Mouse (Mus musculus) c-Kit-positive CD71-positive TER-119-negative erythroid progenitor cells, embryonic 14.5 days (primary cell): ENCODE results near the gene Slc37a3.

Experiments used
- DNase-seq: peaks from one replicate; pipeline ENCODE4 v3.0.0-alpha.2; 2013; ENCODE audit warnings: low read depth

Slc37a3 gene

DNA sequence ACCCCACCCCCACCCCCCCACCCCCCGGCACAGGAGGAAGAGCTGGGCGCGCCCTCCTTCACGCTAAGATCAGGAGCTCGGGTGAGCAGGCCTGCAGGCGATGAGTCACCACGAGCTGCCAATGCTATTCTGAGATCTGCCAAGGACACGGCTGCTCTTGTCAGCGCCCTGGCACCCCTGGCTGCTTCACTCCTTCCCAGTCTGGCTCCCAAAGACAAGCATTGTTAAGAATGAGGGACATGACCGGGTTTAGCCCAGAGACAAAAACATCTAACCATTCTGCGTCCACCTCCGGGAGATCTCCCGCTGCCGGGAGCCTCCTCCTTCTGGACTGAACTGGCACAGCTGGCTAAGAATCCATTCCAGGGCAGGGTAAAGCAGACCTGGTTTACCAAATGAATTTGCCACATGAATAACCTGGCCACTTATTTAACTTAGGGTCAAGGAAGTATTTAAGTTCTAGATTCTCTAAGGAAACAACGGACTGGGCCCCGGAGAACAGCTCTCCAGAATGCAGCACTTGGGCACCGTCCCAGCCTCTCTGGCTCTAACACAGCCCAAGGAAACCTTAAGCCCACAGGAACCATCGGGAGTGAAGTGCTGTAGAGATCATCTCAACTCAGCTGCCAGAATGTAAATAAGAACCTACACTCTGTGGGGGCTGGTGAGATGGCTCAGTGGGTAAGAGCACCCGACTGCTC lies 58.3 kb downstream of the Slc37a3 start:
- DNase-seq: no peak

GRCm38 (mm10) chr6:39318631-39319010 lies 58.9 kb downstream of the Slc37a3 start:
- DNase-seq: no peak

DNA sequence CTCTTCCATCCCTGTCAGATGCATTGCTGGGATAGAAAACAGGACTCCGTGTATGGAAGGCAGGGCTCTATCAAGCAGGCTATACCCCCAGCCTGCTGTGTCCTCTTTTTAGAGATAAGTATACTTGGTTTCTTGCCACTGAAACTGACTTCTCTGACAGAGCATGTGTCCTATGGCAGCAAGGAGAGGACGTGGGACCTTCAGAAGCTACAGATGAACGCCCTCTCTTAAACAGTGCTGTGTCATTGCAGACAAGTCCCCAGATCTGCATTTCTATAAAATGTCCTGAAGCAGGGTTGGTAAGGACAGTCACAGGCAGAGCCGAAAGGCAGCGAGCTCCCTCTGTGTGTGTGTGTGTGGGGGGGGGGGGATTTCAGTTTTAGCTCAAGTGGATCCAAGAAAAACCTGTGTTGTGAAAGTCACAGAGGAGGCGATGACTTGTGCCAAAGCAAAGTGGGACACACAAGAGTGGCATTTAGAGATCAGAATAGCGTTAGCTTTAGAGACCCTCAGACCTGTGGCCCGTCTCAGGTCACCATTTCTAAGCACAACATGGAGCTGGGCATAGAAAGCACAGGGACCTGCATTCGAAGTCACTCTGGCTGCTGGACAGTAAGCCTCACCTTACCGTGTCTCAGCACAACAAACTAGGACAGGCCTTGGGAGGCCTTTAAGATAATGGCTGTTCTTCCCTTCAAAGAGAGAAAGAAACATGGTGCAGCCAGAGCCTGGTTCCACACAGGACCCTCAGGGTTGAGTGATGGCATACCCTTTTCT lies 59.4 kb downstream of the Slc37a3 start:
- no peak for DNase-seq

DNA sequence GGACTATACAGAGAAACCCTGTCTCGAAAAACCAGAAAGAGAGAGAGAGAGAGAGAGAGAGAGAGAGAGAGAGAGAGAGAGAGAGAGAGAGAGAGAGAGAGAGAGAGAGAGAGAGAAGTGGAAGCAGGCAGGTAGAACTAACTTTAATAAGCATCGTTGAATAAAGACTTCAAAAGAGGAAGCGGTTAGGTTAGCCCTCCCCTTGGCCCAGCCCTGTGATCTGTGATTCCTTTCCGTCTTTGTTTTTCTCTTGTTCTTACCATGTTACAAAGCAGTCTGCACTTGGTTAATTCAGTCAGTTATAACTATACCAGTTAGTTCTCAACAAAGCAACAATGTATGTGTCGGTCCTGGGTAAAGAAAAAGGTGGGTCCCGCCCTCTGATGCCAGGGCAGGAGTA lies 61.4 kb downstream of the Slc37a3 start:
- DNase-seq: no peak

DNA sequence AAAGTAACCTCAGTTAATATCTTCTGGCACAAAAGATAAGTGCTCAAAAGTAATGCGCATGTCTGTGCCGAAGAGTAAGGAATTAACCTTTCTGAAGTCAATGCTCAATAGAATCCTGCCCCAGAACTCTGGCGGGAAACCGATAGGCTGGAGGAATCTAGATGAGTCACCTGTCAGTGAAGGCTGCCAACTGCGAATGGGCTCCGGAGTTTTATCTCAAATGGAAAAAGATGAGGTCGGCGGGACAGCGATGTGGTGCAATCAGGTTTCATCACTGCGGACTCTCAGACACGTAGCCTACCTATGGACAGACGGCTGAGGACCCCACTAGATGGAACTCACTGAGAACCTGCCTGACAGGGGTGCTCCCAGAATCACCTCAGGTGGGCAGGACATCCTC lies 63.0 kb downstream of the Slc37a3 start:
- no peak for DNase-seq

DNA sequence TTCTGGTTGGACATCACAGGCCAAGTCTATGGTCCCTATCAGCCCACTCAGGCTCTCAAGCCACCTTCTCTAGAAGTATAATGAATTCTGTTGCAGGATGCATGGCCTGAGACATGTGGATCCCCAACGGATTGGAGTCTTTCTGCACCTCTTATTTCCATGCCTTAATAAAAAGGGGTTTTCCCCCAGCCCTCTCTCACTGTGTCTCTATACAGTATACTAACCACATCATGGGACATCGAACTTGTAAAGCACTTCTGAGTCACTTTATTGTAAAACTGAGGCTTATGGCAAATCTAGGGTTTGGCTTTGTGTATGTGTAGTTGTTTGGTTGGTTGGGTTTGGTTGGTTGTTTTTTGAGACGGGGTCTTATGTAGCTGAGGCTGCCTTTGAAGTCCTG lies 65.7 kb downstream of the Slc37a3 start:
- DNase-seq: no peak

- no peak for DNase-seq
Measured at GRCm38 (mm10) chr6:39304371-39304874, 73.1 kb downstream of the Slc37a3 start.

GRCm38 (mm10) chr6:39301484-39301883 lies 76.0 kb downstream of the Slc37a3 start:
- DNase-seq: peak; percentile 15

GRCm38 (mm10) chr6:39297079-39297478 lies 80.4 kb downstream of the Slc37a3 start:
- no peak for DNase-seq

DNA sequence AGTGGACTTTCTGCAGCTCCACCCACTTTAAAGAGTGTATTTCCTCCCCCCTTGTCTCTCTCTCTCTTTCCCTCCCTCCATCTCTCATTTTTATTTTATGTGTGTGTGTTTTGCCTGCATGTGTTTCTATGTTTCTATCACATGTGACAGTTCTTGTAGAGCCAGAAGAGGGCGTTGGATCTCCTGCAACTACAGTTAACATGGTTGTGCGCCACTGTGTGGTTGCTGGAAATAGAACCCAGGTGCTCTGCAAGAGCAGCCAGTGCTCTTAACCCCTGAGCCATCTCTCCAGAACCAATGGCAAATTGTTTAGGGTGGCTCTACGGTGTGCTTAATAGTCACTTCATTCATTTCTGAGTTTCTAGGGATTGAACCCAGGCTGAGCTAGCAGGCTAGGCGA lies 81.0 kb downstream of the Slc37a3 start:
- no peak for DNase-seq

DNA sequence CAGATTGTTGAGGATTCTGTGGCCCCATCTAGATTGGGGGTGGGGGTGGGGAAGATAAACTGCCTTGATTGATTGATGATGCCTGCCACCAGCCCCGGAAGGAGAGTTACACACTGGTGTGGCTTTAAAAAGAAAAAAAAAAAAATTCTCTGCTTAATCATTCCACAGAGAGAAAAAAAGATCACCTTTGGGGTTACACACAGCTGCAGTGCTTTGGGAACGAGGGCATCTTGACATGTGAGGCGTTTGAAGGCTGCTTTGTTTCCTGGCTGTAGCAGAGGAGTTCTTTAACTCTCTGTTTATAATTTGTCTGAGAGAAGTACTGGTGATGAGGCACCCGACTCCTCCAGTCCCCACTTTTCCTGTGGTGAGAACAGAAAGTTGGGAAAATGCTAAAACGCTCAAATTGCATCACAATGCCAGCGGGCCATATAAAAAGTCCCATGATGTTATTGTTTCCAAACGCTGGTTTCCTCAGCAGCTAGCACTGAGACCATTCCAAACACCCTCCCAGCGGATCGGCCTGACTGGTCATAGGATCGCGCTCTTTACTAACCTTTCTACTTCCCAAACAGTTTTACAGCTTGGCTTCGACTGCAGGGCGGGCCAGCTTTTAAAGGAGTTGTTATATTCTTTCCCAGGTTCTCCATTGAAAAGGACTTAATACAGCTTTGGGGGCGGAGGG lies 81.6 kb downstream of the Slc37a3 start:
- DNase-seq: no peak

DNA sequence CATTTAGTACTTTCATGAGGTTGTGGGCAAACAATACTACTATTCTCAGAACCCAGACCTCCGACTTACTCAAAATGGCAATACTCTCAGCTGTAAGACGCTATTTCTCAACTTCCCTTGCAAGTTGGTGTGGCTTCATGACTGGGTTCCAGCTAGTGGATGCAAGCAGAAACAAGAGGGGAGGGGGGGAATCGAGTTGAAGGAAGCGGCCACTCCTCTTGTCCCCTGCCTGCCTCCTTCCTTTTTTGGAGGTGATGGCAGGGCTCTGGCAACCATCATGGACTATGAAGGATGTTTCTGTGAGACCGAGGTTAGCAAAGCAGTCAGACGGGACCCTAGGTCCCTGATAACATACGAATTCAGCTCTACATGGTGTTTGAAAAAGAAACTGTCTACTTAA lies 87.8 kb downstream of the Slc37a3 start:
- DNase-seq: no peak

GRCm38 (mm10) chr6:39287782-39288181 lies 89.7 kb downstream of the Slc37a3 start:
- no peak for DNase-seq

- no peak for DNase-seq
Measured at GRCm38 (mm10) chr6:39286732-39287083, 90.8 kb downstream of the Slc37a3 start.

DNA sequence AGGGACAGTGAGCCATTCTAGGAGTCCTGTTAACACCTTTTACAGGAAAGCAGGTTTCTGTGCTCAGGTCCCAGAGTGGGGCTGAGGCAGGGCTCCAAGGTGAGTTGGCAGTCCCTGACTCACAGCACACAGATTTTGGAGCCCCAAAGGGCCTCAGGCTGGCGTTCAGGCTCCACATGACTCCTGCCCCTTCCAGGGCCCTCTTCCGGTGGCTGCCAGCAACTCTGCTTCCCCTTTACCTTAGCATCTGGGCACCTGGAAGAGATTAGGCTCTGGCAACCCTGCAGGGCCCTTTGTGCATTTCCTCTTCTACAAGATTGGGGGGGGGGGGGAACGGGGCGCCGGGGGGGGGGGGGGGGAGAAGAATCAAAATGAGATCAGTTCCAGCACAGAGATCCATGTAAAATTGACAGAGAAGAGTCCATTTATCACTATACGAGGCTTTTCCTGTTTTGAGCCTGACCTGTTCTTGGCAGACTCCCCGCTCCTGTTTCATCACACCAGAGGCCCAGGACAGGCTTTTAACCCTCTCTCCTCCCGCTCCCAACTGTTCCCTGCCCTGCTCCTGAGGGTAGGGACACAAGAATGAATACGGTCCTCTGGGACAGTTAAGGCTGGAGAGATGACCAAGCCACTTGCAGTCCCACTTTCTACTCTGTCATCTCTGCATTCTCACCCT lies 91.3 kb downstream of the Slc37a3 start:
- DNase-seq: no peak

DNA sequence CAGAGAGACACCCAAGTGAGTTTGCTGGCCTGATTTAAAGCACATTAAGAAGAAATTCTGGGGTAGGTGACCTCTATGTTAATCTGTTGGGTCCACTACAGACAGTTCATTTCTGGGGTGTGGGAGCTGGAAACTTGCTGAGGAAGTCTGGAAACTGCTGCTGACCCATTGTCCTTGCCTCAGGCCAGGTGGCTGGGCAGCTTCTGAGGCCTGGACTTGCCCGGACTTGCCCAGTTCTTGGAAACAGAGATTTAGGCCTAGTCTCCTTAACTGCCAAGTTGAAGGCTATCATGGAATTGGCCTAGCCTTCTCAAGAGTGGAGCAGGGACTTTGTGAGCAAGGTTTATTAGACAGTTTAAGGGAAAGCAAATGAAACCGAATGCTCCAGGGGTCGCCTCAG lies 92.6 kb downstream of the Slc37a3 start:
- no peak for DNase-seq
